Mouse (Mus musculus) kidney, embryonic 16.5 days (tissue): Measurements from ENCODE around the gene Card6. TPM values are rescaled to one million over a fixed set of nuclear protein-coding genes. Genes with fewer than 3 reads are reported as not detected.

ENCODE experiments used
- ATAC-seq: fragments of 200-750 bp; cut with Nextera tagmentation; 2 replicates; pipeline ENCODE4 v1.8.0; 2017; ENCODE audit warnings: moderate TSS enrichment; ENCODE audit not compliant: low FRiP score, low TSS enrichment
- H3K27ac ChIP-seq: fragments of 300-500 bp; sonication (generic); 2 replicates; pipeline ENCODE4 v1.5.1; 2014; ENCODE audit warnings: low read length
- H3K27me3 ChIP-seq: fragments of 300-500 bp; sonication (generic); 2 replicates; pipeline ENCODE4 v1.6.1; 2014; ENCODE audit warnings: low read length, control low read depth, mixed read lengths; ENCODE audit not compliant: insufficient read depth
- H3K36me3 ChIP-seq: fragments of 300-500 bp; sonication (generic); 2 replicates; pipeline ENCODE4 v1.6.1; 2014; ENCODE audit warnings: low read length, control low read depth, mixed read lengths; ENCODE audit not compliant: insufficient read depth
- H3K4me1 ChIP-seq: fragments of 300-500 bp; sonication (generic); 2 replicates; pipeline ENCODE4 v1.6.1; 2014; ENCODE audit warnings: low read length, control low read depth, mixed read lengths; ENCODE audit not compliant: insufficient read depth
- H3K4me2 ChIP-seq: fragments of 300-500 bp; sonication (generic); replicated peaks from 2 replicates; pipeline ENCODE4 v1.6.1; 2014; ENCODE audit warnings: low read depth, low read length
- H3K4me3 ChIP-seq: fragments of 300-500 bp; sonication (generic); 2 replicates; pipeline ENCODE4 v1.5.1; 2014; ENCODE audit warnings: mild to moderate bottlenecking, low read length
- H3K9ac ChIP-seq: fragments of 300-500 bp; sonication (generic); replicated peaks from 2 replicates; pipeline ENCODE4 v1.6.1; 2014; ENCODE audit warnings: low read length
- H3K9me3 ChIP-seq: fragments of 300-500 bp; sonication (generic); 2 replicates; pipeline ENCODE4 v1.6.1; 2016; ENCODE audit warnings: low read length, control low read depth
- WGBS: fragments of 180-500 bp; shearing (Covaris S2); extraction: QIAGEN DNeasy Blood & Tissue Kit; methylation state at CpG from one replicate; pipeline ENCODE4 v1.1.7; 2014; 5-methylcytosine and 5-hydroxymethylcytosine counted together
- polyA plus RNA-seq: library from polyadenylated mRNA; unstranded; fragments of >200 nt; fragmentation: Nextera tagmentation; extraction: Ambion mirVana; gene quantifications from 2 replicates; pipeline ENCODE4 v1.2.1, GENCODE M21; 2015

The Card6 gene
- polyA plus RNA-seq, 1 experiment from 2014 or later, result 1.3 TPM

DNA sequence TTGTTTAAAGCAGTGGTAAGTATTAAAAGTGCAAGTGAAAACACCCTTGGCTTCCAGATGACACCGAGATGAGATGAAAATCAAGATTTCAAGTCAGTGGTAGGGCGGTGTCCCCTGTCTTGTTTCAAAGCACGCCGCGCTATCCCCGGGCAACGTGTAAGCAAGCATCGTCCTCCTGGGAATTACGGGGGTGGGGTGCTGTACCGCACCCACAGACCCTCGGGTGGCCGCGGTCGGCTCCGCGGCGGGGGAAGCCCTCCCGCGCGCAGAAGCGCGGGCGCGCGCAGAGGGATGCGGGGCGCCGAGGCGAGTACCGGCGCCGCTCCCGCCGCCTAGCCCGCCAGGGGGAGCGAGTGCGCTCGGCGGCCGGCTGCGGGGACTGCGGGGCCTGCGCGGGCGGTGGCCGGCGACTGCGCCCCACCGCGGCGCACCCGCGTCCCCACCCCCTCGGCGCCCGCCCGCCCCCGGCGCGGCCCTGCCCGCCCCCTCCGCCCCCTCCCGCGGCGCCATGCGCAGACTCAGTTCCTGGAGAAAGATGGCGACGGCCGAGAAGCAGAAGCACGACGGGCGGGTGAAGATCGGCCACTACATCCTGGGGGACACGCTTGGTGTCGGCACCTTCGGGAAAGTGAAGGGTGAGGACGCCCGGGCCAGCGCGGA, 35.2 kb upstream of the Card6 start, which contains the start of gene Prkaa1:
Gene Prkaa1 (plus strand): TSS at position 501 of the 660 bp plus-strand sequence.
- under 1% methylated on average over 49 of the region's 80 CpGs for WGBS
- Histone ChIP-seq H3K27me3 (no peaks in the 10 kb centered on the region), H3K9me3 (no peaks in the 10 kb centered on the region), H3K4me3 (peak within 1 kb of the TSS; percentile 93), H3K27ac (peak within 1 kb of the TSS; percentile 94), H3K9ac (peak within 1 kb of the TSS; percentile 85), H3K4me2 (peak within 1 kb of the TSS; percentile 76), H3K36me3 (no peaks in the 10 kb centered on the region), H3K4me1 (peaks cover 20% of the 10 kb centered on the region)
- peak; percentile 93 for ATAC-seq

DNA sequence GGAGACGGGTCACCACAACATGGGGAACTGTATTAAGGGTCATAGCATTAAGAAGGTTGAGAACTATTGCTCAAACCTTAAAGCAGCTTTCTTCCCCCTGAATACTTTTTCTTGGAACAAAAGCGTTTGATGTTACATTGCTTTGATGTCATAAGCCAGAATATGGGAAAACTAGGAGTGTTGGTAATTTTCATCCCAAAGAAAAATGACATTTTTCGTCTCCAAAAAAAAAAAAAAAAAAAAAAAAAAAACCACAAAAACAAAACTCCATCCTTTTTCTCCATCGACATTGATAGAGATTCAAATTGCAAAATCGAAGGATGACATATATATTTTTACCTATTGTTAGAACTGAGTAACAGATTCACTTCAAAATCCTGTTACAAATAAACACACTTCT, 34.4 kb upstream of the Card6 start:
- Histone ChIP-seq H3K36me3 (no peaks in the 10 kb centered on the region), H3K27me3 (no peaks in the 10 kb centered on the region), H3K9me3 (no peaks in the 10 kb centered on the region), H3K4me1 (peaks cover 14% of the 10 kb centered on the region), H3K27ac (no peak overlapping the region), H3K9ac (no peak overlapping the region), H3K4me2 (peak overlapping the region; percentile 76; the same call in 1 of the 2 replicates), H3K4me3 (no peak overlapping the region)
- WGBS, result 75% methylated on average over 5 of the region's 5 CpGs
- ATAC-seq, result no peak

DNA sequence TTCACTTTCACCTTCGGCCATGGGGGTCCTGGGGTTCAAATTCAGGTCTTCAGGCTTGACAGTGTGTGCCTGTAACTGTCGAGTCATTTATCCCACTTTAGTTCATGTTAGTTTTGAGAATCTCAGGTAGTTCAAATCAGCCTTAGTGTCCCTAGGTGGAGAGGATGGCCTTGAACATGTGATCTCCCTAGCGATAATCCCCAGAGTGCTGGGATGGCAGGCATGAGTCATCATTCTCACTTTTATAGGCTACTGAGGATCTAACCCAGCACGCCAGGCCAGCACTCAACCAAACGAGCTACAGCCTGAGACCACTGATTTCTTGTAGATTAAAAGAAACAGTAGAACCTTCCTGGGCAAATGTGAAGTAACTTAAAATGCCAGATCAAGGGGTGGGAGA, 33.7 kb upstream of the Card6 start:
- Histone ChIP-seq H3K4me1 (peaks cover 14% of the 10 kb centered on the region), H3K27ac (no peak overlapping the region), H3K36me3 (no peaks in the 10 kb centered on the region), H3K9me3 (no peaks in the 10 kb centered on the region), H3K27me3 (no peaks in the 10 kb centered on the region), H3K4me3 (no peak overlapping the region), H3K4me2 (no peak overlapping the region), H3K9ac (no peak overlapping the region)
- no peak for ATAC-seq
- WGBS, result 65% methylated on average over 5 of the region's 5 CpGs

DNA sequence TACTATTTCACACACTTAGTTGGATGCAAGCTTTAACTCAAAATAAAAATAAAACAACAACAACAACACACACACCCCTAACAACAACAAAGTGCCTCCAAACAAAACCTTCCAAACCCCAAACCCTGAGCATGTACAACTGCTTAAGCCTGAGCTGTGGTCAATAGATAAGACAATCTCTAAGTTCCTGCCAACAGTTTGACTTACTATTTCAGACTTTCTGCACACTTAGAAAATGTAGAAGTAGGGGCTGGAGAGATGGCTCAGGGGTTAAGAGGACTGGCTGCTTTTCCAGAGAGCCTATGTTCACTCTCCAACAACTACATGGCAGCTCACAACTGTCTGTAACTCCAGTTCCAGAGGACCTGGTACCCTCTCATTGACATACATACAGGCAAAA, 32.0 kb upstream of the Card6 start:
- no peak for ATAC-seq
- no peaks in the 10 kb centered on the region for H3K36me3 ChIP-seq

DNA sequence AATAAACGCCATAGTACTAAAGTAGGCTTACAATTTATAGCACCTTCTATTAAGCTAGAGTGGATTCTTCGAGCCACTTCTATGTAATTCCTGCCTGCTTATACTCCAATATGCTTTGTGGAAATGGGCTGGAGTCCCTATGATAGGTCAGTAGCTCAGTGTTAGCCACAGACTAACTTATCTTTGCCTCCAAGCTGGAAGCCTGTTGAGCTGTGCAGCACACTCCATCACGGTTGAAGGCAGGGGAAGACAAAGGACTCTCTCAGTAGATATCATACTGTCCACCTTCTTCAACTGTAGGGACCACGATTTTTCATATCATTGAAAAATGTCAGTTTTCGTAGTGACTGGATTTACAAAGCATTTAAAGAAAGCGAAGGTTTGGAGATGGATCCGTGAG, 31.5 kb upstream of the Card6 start:
- WGBS, result 86% methylated on average over 7 of the region's 7 CpGs

More for the DNA sequence above, 32.0 kb upstream of the Card6 start:
- Histone ChIP-seq H3K27me3 (no peaks in the 10 kb centered on the region), H3K4me3 (no peak overlapping the region), H3K4me2 (no peak overlapping the region), H3K27ac (no peak overlapping the region), H3K4me1 (peaks cover 11% of the 10 kb centered on the region), H3K9ac (no peak overlapping the region), H3K9me3 (no peaks in the 10 kb centered on the region)

DNA sequence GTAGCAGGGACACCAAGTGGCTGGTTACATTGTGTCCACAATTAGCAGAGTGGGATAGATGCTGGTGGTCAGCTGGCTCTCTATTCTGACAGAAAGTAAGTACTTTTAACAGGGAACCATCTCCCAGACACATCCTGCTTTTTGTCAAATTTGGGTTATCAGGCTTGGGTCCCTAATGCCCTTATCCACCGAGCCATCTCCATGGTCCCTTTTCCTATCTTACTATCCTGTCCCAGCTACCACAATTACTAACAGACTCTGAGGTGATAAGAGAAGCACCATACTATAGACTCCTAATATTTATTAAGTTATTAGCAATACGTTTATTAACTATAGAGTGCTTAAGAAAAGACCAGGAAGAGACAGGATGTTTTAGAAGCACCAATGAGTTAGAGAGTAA, 31.0 kb upstream of the Card6 start:
- H3K36me3 ChIP-seq, result no peaks in the 10 kb centered on the region
- ATAC-seq, result no peak
- H3K4me3 ChIP-seq, result no peak overlapping the region
- H3K27me3 ChIP-seq, result no peaks in the 10 kb centered on the region
- H3K27ac ChIP-seq, result no peak overlapping the region
- H3K9me3 ChIP-seq, result no peaks in the 10 kb centered on the region
- H3K4me2 ChIP-seq, result no peak overlapping the region
- H3K9ac ChIP-seq, result no peak overlapping the region
- peaks cover under 1% of the 10 kb centered on the region; the same call in 1 of the 2 replicates for H3K4me1 ChIP-seq
- 93% methylated on average over 2 of the region's 2 CpGs for WGBS

More for the DNA sequence above, 31.5 kb upstream of the Card6 start:
- no peak overlapping the region for H3K4me2 ChIP-seq
- peaks cover 6% of the 10 kb centered on the region for H3K4me1 ChIP-seq
- H3K27me3 ChIP-seq, result no peaks in the 10 kb centered on the region
- H3K27ac ChIP-seq, result no peak overlapping the region
- H3K9ac ChIP-seq, result no peak overlapping the region
- ATAC-seq, result no peak
- no peaks in the 10 kb centered on the region for H3K9me3 ChIP-seq
- no peaks in the 10 kb centered on the region for H3K36me3 ChIP-seq
- H3K4me3 ChIP-seq, result no peak overlapping the region

DNA sequence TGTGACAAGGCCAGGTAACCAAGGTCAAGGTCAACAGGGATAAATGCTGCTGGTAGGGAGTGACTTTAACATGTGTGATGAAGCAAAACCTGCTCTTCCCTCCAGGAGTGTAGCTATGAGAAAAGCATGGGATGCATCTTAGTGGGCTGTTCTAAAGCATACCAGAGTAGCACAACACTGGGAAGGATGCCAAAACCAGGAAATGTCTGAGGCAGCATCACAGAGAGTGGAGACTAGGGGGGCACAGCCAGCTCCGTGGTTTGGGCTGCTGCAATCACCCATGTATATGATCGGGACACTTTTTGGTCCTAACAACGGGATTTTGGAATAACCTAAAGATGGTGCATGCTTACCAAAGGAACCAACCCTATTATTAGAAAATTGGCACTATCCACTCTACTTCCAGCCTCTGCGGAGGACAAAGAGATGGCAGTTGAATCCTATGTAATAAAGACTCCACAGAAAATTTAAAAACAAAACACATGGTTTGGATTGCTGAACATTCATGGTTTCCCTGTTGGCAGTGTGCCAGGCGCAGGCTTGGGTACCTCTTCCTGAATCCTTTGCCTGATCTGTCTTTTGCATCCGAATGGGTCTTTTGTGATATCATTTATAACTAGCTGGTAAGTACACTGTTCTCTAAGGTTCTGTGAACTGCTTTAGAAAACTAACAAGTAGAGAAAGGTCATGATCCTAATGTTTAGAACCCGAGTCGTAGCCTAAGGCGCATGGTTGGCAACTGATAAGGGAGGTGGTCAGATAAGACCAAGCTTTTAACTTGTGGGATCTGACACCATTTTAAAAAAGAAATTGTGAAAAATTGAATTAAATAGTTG, 29.9 kb upstream of the Card6 start:
- no peaks in the 10 kb centered on the region for H3K4me1 ChIP-seq
- WGBS, result 75% methylated on average over 9 of the region's 9 CpGs
- no peaks in the 10 kb centered on the region for H3K36me3 ChIP-seq
- H3K4me3 ChIP-seq, result no peak overlapping the region
- no peak overlapping the region for H3K27ac ChIP-seq
- H3K4me2 ChIP-seq, result no peak overlapping the region
- ATAC-seq, result peak; percentile 43; the same call in 1 of the 2 replicates
- H3K9me3 ChIP-seq, result no peaks in the 10 kb centered on the region
- no peak overlapping the region for H3K9ac ChIP-seq
- H3K27me3 ChIP-seq, result no peaks in the 10 kb centered on the region

DNA sequence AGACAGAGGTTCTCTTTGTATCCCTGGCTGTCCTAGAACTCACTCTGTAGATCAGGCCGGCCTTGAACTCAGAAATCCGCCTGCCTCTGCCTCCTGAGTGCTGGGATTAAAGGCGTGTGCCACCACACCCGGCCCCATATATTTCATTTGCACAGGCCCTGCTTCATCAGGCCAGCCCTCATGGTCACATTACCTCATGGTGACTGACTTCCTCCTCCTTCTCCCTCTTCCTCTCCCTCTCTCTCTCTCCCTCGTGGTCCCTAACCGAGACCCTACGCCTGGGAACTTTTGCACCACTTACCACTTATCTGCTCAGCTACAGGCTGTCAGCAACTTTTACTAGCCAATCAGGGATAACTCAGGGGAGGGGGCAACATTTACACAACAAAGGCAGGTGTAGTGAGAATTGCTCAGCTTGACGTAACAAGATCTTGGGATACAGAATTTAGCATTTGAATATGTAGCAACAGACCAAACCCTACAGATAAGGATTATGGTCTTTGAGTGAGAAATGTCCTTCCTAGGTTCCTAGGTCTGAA, 26.7 kb upstream of the Card6 start:
- WGBS, result 83% methylated on average over 8 of the region's 8 CpGs
- no peaks in the 10 kb centered on the region for H3K4me1 ChIP-seq
- H3K4me2 ChIP-seq, result no peak overlapping the region
- ATAC-seq, result no peak
- no peak overlapping the region for H3K9ac ChIP-seq
- no peaks in the 10 kb centered on the region for H3K9me3 ChIP-seq
- no peaks in the 10 kb centered on the region for H3K36me3 ChIP-seq
- H3K27me3 ChIP-seq, result no peaks in the 10 kb centered on the region
- H3K4me3 ChIP-seq, result no peak overlapping the region
- no peak overlapping the region for H3K27ac ChIP-seq

DNA sequence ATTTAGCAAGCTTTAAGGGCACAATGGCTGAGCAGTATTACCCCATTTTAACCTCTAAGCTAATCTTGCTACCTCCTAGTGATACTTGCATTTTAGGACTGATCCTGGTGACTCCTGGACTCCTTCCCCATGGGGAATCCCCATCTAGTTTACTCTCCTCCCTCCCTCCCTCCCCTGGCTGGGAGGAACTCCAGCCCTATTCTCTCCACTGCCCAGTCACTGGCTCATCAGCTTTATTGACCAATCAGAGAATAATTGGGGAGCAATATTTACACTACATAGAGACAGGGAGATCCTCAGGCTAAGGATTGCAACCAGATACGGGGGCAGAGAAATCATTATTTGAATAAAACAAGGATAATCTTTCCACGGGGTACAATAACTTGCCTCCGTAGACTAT, 25.8 kb upstream of the Card6 start:
- Histone ChIP-seq H3K27ac (no peak overlapping the region), H3K27me3 (no peaks in the 10 kb centered on the region), H3K4me2 (no peak overlapping the region), H3K9ac (no peak overlapping the region), H3K4me3 (no peak overlapping the region), H3K9me3 (no peaks in the 10 kb centered on the region), H3K36me3 (no peaks in the 10 kb centered on the region), H3K4me1 (no peaks in the 10 kb centered on the region)
- WGBS, result 61% methylated on average over 3 of the region's 3 CpGs
- no peak for ATAC-seq

DNA sequence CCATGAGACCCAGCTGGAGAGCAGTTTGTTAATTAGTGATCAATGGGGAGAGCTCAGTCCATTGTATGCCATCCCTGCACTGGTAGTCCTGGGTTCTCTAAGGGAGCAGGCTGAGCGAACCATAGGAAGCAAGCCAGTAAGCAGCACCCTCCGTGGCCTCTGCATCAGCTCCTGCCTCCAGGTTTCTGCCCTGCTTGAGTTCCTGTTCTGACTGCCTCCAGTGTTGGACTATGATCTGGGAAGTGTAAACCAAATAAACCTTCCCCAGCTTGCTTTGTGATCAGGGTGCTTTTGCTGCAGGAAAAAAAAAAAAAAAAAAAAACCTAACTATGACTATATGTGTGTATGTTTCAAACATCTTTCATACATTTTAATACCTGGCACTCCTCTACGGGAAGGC, 25.0 kb upstream of the Card6 start:
- no peaks in the 10 kb centered on the region for H3K4me1 ChIP-seq
- H3K27me3 ChIP-seq, result no peaks in the 10 kb centered on the region
- no peaks in the 10 kb centered on the region for H3K36me3 ChIP-seq
- H3K9ac ChIP-seq, result no peak overlapping the region
- H3K4me3 ChIP-seq, result no peak overlapping the region
- no peaks in the 10 kb centered on the region for H3K9me3 ChIP-seq
- ATAC-seq, result no peak
- no peak overlapping the region for H3K27ac ChIP-seq
- H3K4me2 ChIP-seq, result no peak overlapping the region
- WGBS, result 65% methylated on average over 3 of the region's 3 CpGs
